Mouse (Mus musculus) kidney, postnatal 4 days (tissue): ENCODE measurements around the gene Tbc1d8.

Experiments used
- DNase-seq, 2 experiments: peaks; one replicate each; pipeline ENCODE4 v3.0.0; 2021; ENCODE audit warnings: mixed read lengths in 2 of 2

The Tbc1d8 gene

DNA sequence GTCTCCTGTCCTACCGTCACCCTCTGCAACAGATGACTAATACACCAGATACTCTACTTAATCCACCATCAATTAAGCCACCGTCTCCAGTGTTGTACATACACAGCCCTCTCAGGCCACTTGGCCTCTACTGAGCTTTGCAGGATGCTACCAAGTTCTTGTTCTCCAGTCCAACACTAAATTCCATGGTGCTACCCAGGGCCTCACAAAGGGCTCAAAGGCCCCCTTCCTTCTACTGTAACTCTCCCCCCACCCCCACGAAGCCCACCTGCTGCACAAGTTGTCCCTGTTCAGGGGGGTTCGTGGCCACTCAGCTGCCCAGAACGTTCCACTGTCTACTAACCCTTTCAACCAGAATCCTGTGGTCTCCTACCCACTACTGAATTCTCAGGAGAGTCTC lies 1.5 kb downstream of the Tbc1d8 start:
- no peak for DNase-seq

DNA sequence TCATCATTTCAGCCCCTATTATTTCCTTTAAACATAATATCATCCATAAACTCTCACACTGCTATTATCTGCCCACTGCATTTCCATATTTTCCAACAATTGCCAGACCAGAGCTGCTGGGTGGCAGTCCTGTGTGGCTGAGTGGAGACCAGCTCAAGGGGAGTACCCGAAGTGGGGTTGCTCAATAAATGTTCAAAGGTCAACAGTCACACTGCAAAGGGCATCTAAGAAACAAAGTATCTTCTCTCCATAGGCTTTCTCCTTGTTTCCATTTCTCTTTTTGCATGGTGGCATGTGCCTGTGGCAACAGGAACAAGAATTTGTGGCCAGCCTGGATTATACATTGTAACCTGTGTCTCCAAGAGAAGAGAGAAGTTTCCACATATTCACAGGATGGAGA lies 2.2 kb downstream of the Tbc1d8 start:
- DNase-seq = no peak

DNA sequence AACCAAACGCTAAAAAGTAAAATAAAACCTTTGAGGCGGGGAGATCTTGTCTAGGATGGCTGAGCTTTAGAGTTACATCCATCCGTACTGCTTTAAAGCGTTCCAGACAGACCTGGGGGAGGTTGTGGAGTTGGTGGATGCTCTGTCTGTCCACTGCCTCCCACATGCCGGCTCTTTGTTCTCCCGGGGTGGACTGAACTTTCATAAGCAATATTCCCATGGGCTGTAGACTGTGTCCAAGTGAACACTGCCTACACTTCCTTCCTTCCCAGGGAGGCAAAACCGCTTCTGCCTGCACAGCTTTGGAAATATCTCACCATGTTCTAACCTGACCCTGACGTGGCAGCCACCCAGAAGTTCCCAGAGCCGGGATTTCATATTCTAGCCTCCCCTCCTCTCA lies 4.0 kb downstream of the Tbc1d8 start:
- peak; percentile 56 to 65 for DNase-seq

DNA sequence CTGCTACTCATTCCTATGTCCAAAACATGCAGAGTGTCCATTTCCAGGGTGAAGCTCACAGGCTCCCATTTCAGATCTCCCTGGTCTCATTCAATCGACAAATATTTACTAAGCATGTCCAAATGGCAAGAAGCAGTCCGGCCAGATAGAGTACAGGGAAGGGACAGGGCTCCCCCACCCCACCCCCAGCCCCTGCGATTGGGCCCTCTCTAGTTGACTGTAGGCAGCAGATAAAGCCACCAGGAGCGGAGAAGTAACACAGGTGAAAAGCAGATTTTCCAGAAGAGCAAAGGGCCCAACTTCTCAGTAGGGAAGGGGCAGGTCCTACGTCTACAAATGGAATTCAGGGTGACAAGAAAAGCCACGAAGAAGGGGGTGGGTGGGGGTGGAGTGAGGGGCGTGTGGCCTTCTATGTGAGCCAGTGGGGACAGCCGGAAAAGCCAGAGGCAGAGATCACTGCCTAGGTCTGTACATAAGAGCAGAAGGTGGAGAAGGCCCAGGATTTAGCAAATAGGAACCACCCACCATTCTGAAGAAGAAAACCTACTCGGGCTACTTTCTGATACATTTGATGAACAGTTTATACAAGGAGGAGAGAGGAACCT lies 7.2 kb downstream of the Tbc1d8 start:
- no peak for DNase-seq

DNA sequence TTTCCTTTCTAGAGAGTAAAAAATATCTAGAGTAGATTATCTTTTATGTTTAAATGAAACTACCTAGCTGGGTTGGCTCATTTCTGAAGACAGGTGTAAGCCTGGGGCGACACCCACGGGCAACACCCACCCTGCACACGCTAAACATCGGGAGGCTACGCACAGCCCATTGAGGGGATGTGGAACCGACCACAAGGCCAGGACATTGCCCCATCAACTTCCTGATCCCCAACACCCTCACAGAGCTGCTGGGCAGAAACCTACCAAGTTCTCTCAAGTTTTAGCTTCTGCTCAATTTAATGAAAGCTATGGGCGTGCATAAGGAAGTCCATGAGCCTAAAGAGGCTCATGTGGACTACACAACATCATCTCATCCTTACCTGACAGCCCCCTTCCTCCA lies 9.6 kb downstream of the Tbc1d8 start:
- DNase-seq = no peak

DNA sequence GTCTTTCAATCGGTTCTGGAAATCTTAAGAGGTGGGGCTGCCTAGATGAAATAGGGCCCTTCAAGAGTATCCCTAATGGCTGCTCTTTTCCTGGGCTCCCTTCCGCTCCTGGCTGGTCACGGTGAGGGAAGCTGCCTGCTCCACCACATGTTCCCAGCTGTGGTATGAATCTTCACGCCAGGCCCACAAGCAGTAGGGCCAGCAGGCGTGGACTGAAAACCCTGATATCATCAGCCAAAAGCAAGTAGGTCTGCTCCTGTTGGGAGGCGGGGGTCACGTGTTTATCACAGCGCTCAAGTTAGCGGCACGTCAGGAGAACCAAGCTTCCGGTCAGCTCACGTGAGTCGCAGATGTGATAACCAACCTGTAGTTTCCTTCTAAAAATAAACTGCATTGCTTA lies 12.0 kb downstream of the Tbc1d8 start:
- DNase-seq = no peak

DNA sequence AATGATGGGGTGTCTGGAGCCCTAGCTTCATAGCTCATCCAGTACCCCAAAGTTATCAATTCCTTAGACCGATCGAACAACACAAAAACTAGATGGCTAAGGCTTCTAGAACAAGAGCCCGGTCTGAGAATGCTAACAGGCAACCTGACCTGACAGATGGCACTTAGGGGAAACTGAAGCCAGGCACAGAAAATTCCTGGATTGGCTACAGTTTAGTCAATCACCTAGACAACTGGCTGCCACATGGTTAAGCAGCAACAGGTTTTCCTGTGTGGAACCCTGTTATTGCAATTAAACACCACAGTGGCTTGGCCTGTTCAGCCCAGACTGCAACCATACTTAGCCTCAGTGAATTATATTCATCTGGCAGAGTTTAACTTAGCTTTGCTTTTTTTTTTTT lies 13.8 kb downstream of the Tbc1d8 start:
- no peak for DNase-seq

DNA sequence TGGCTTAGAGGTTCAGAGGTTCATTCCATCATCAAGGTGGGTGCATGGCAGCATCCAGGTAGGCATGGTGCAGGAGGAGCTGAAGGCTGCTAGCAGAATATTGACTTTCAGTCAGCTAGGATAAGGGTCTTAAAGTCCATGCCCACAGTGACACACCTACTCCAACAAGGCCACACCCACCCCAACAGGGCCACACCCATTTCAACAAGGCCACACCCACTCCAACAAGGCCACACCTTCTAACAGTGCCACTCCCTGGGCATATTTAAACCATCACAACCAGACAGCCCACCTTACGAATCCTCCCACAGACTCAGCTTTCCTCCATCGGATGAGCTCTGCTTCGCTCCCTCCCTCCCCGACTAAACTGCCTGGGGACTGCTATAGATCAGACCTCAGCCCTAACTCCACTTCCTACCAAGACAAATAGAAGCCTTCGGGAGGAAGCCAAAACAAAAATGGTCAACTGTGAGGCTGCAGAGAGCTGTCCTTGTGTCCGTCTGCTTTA lies 15.6 kb downstream of the Tbc1d8 start:
- no peak for DNase-seq

DNA sequence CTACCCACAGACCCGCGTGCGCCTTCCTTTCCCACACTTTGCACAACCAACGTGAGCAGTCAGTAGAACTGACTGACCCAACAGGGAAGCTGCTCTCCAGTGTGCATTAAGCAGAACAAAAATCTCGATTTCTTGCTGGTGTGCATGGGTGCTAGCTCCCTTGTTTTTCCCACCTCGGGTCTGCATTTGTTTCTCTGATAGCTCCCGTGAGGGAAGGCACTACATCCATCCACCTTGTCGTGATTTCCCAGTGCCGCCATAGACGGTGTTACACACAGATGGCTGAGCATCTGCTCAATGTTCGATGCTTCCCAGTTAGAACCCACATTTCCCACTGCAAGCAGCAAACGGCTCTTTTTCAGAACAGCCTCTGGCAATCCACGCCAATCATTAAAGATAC lies 16.5 kb downstream of the Tbc1d8 start:
- no peak for DNase-seq

DNA sequence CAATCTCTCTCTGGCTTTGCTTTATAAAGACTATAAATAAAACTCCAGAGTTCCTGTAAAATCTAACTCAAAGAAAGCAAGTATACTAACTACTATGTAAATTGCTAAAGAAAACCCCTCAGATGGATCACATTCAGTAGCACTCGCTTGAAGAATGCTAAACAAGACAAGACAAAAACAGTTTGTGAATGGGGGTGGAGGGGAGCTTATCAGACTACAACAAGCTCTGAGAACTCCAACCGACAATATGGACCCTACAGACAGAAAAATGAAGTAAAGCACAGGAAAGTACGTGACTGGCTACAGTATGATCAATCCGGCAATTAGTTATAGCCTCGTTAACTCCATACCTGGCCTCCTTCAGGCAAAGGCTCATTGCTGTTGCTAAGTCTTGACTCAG lies 18.1 kb downstream of the Tbc1d8 start:
- no peak for DNase-seq

DNA sequence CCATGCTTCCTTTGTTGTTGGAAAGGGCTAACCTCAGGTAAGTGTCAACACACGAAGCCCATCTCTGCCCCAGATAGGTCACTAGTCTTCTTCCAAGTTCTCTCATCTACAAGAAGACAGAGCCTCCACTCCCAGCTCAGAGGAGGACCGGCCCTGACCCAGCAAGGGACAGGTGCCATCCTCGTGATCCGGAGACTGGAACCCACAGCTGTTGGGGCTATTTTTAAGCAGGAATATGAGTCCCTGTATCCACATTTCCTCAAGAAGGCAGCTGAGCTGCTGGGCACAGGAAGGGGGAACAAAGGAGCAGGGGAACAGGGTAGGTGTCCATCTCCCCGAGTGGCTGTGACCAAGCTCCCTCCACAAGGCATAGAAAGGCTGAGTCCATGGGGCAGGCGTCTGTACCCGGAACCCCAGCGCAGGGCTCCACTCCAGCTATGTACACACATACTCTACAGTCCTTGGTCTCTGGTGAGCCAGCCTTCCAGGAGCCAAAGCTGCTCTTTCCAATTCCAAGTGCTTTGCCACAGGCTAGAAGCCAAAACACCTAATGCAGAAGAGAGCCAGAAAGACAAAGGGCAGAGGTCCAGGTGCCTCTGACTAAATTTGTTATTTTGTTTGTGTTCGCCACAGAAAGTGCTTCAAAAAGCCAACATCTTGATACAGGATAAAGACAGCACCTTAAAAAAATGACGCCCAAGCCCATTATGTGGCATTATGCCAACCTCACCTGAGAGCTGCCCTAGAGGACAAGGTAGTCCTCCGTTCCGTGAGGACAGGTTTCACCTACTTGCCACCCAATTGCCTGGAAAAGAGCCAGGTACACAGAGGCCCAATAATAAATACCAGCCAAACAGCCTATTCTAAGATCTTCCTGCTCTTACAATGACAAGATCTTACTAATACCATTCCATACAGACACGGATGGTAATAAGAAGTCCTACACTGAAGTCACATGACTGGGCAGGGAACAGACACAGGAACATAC lies 20.4 kb downstream of the Tbc1d8 start:
- no peak for DNase-seq

DNA sequence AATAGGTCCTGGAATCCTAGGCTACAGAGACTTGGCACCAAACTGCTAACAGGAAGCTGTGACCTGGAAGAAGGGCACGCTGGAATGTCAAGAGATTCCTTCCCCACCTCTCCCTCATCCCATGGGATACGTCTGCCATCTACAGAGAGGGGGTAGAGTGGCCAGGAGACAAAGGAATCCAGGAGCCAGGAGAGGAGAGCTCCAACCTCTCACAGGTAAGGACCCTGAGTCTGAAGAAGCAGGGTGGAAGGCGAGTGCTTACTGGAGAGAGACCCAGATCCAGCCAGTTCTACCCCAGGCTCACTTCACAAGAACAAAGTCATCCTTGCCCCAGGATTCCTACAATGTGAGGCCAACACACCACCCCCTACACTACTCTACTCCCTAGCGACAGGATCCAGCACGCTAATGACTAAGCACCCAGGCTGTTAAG lies 22.1 kb downstream of the Tbc1d8 start:
- DNase-seq = no peak

DNA sequence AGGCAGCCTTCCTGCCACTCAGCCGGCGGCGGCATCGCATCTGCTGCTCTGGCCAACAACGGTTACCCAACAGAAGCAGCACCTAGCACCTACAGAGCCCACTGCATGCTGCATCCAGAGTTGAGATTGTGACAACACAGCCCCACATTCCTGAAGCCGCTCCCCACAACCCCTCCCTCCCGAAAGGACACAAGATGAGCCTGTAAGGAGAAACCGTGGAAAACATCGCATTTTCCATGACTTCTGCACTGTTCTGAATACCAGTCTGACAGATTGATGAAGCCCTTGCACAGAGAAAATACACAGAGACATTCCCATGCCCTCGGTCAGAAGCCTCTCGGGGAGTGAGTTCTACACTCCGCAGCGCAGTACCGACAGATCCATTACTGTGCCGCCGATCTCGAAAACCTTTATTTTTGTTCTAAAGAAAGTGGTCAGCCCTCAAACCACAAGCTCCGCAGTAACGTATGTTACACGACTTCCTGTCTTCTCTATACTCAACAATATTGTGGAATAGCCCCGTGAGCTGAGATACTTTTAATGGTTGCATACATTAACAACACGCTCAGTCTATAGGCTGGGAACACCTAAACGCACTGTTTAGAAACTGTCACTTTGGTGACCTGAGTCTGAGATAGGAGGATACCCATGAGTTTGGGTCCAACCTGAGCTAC lies 23.1 kb downstream of the Tbc1d8 start:
- no peak for DNase-seq

DNA sequence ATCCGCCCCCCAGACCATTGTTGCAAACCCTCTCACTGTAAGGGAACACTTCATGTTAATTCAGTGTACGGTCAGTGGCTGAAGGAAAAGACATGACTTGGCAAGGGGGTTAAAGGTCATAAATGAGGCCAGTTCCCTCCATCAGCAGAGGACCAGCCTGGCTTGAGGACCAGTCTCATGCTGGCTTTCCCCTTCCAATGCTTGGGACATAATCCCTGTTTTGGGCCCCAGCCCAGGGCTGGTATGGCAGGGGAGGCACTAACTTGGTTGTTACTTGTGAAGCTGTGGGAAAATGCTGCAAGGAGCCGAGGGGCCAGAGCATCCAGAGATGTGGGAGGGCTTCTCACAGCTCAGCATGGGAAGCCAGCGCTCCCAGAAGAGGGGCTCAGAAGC lies 23.8 kb downstream of the Tbc1d8 start:
- DNase-seq = no peak

DNA sequence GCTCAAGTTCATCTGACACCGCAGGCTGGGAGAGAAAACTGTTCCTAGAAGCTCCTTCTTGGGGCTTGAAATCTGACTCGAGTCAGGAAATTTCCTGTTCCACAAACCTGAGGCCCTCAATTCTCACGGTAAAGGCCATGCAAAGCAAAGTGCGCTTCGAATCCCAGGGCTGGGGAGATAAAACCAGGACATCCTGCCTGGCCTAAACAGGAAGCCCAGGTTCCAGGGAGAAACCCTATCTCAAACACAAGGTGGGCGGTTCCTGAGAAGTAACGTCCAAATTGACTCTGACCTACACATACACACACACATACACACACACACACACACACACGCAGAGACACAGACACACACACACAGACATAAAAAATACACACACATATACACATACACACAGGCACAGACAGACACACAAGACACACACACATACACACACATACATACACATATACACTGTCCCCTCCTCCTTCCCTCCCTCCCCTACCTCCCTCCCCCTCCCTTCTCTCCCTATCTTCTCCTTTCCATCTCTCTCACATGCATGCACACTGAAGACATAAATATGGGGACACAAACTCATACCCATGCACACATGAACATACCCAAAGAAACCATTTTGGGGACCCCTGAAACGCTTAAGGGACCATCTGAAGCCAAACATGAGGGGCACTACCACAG lies 24.3 kb downstream of the Tbc1d8 start:
- no peak for DNase-seq

DNA sequence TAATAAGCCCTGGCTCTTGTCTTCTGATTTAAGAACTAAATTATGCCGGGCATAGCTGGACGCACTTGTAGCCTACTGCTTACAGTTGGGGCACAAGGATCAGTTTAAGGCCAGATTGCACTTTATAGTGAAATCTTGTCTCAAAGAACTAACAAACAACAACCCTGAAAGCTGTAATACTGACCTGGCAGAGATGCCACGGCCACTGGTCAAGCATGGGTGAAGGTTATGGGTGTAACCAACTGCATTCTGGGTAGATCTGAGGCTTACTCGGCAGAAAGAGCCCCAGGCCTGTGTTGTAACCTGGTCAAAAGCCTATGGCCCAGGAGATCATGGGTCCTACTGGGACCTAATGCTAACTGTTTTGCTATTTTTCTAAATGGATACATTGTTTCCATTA lies 26.4 kb downstream of the Tbc1d8 start:
- no peak for DNase-seq

DNA sequence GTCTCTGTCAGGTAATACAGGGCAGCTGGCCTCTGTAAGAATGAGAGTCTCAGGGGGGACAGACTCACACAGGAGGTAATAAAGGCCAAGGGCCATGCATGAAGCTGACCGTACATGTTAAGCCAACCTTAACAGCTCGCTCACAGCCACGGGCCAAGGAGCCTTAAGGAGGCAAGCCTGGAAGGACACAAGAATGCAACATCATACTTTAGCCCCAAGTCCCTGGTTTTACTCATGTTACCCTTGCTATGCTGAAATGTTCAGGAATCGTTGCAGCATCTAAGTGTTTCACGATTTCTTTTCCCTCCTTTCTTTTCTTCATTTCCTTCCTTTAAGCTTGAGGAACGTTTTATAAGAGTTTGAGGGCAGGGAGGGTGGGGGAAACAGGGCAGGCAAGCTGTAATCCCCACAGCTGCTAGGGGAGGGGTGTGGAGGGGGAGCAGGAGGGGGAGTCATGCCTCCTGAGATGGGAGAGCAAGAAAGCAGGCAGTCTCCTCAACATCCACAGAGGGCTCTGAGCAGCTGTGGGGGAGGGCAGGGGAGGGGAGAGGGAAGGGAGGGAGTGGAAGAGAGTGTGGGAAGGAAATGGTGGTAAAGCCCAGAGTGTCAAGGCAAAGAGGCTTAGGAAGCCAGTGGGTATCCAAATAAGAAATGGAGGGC lies 28.4 kb downstream of the Tbc1d8 start:
- DNase-seq = peak; percentile 42 to 58

DNA sequence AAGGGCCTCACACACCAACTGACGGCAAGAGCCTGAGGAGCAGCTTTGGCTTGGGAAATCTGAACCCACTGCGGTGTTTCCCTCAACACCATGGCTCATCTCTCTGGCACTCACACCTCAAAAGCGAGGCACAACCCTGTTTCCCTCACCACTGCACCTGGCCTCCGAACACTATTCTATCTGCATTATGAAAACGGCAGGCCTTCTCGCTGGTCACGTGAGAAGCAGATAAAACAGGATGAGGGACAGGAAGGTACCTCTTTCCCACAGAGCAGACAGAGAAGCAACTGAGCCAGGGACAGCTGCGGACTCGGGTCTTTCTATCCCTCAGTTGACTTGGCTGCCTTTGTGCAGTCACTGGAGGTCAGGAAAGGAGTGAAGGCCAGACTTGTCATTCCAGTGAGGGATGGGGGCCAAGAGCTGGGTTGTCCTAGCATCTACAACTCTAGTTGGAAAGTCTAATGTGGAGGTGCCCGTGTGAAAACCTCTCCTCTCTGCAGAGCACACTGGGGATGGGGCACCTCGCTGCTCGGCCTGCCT lies 29.2 kb downstream of the Tbc1d8 start:
- no peak for DNase-seq

DNA sequence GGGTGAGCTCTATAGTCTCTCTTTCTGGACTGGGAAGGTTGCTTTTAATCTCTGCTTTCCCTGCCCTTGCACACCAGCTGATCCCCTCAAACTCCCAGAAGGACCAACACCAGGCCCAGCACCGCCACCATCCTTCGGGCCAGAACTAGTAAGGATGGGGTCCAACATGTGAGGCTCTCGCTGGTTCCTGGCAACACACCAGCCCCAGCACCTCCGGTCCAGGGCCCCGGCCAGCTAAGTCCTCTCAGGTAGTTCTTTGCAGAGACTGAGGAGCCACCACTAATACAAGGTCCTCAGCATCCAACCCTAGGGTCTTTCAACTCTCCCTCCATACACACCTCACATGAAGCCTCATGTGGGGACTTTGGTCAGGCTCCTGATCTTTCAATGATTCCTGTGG lies 29.7 kb downstream of the Tbc1d8 start:
- no peak for DNase-seq

DNA sequence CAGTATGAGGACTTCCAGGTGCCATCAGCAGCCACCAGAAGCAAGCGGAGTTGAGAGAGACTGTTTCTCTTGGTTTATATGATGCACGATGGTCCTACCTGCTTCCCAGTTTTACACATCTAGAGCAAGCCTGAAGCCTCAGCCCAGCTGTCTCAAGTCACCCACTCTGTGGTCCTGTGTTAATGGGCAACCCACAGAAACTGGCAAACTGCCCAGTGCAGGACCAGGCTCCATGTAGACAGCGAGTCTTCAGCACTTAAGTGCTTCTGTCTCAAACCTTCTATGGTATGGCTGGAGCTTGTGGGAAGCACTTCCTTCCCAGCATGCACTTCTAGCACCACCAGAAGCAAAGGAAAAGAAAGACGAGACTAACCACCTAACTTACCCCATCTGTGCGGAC lies 30.3 kb downstream of the Tbc1d8 start:
- peak in 1 of 2 experiments; percentile 40 for DNase-seq

DNA sequence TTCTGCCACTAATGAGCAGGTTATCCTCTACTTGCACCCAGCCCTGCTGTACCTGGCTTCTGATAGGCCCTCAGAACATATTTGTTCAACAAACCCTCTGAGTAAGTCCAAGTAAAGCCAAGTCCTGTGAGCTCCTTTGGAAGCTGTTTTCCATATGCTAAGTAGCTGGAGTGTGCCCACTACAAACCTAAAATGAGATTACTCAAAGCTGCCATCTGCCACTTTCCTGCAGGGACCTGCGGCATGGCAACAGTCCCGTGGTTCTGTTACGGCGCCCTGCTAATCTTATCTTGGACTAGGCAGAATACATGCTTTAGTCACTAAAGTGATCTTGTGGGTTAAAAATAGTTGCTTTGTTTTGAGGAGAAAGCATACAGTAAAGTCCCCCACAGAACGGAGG lies 32.4 kb downstream of the Tbc1d8 start:
- DNase-seq = no peak
